Mouse (Mus musculus) testis, adult 2 months (tissue): ENCODE results near the gene Cda.

Source experiments
- CTCF ChIP-seq: fragments of 200-500 bp; IDR thresholded peaks from 2 replicates; pipeline ENCODE4 v1.5.1; 2012; ENCODE audit warnings: low read depth, mild to moderate bottlenecking, inconsistent platforms, low read length, moderate library complexity; ENCODE audit not compliant: control insufficient read depth, insufficient read depth, insufficient replicate concordance
- POLR2A ChIP-seq: fragments of 200-500 bp; IDR thresholded peaks from 2 replicates; pipeline ENCODE4 v1.6.1; 2012; ENCODE audit warnings: low read depth, mild to moderate bottlenecking, inconsistent platforms, low read length, moderate library complexity; ENCODE audit not compliant: control insufficient read depth

GRCm38 (mm10) chr4:138335648-138336047 lies 32.1 kb downstream of the Cda start:
- TF ChIP-seq POLR2A (no peak), CTCF (no peak)
